ENCODE assay signal across 16 mouse cellular contexts in the genomic region with DNA sequence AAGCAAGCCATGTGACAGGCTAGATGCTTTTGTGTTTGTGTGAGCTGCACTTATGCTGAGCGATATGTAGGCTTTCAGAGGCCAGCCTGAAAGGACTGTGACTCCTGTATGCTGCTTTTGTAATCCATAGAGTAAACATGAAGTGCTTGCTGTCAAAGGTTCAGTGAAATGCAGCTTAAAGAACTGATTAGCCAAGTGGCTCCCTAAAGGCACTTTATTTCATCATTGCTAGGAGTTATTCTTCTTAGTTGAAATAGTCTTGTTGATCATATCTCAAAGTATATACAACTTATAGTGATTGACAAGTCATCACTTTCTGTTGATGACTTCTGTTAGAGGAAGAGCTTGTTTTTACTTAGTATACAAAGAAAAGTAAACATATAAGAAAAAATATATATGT.
"Had no signal": no experiment of that assay in that cellular context is flagged by ENCODE, and none has a peak within 500 bp of the region (broad histone marks: within the 10 kb centered on the region; RNA-seq: fewer than 3 reads in every experiment).

No protein-coding gene starts in this region.

- H3K36me3 ChIP-seq: limb, embryonic 10.5 days; liver, embryonic 13.5 days; midbrain, embryonic 15.5 days; neural tube, embryonic 13.5 days; stomach, embryonic 15.5 days had no signal

- H3K27me3 ChIP-seq: liver, embryonic 13.5 days; megakaryocyte, embryonic 14.5 days; midbrain, embryonic 15.5 days; neural tube, embryonic 13.5 days; stomach, embryonic 15.5 days had no signal

- H3K4me2 ChIP-seq: liver, embryonic 13.5 days; lung, embryonic 14.5 days; midbrain, embryonic 11.5 days; midbrain, embryonic 15.5 days; neural tube, embryonic 13.5 days; stomach, embryonic 15.5 days had no signal

- H3K27ac ChIP-seq: limb, embryonic 10.5 days; liver, embryonic 13.5 days; macrophage; midbrain, embryonic 15.5 days; neural tube, embryonic 13.5 days had no signal

- H3K4me1 ChIP-seq: midbrain, embryonic 15.5 days; neural tube, embryonic 13.5 days; stomach, embryonic 15.5 days had no signal

- ATAC-seq: midbrain, embryonic 15.5 days had no signal

- H3K9ac ChIP-seq: liver, embryonic 13.5 days; lung, embryonic 14.5 days; midbrain, embryonic 15.5 days; neural tube, embryonic 13.5 days; stomach, embryonic 15.5 days had no signal

- DNase-seq: kidney, postnatal 14 days; liver, embryonic 13.5 days; lung, embryonic 14.5 days; lung, postnatal 14 days; retina, postnatal 1 day; right cerebral cortex, postnatal 4 days; spleen, adult 18-20 months; thymus, adult 2 months; thymus, postnatal 25 days had no signal

- H3K9me3 ChIP-seq: limb, embryonic 10.5 days; liver, embryonic 13.5 days; megakaryocyte, embryonic 14.5 days; midbrain, embryonic 15.5 days; neural tube, embryonic 13.5 days; stomach, embryonic 15.5 days had no signal

- H3K4me3 ChIP-seq: limb, embryonic 10.5 days; liver, embryonic 13.5 days; megakaryocyte, embryonic 14.5 days; midbrain, embryonic 15.5 days; neural tube, embryonic 13.5 days; stomach, embryonic 15.5 days had no signal
